22 mouse cellular contexts compared by ENCODE assay signal in the genomic region with DNA sequence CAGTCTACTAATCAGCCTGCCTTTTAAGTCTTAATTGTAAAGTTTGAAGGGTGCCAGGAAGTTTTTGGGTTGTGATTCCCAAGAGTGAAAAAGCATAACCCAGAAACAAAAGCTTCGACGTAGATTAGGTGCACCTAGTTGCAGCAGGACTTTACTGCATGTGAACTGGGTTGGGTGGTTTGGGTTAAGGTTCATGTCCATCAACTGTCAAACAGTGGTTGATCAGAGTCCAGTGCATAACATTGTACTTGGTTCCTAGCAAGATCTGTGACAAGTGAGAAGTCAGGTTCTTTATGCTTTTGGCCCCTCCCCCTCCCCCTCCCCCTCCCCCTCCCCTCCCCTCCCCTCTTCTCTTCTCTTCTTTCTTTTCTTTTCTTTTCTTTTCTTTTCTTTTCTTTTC. TPM values are rescaled to one million over a fixed set of nuclear protein-coding genes. Genes with fewer than 3 reads are reported as not detected.
DNase-seq lines count a peak whose midpoint lies in the region; ATAC-seq and TF ChIP-seq lines count a peak whose summit lies in the region.
"Had no signal": no experiment of that assay in that cellular context is flagged by ENCODE, and none has a peak within 500 bp of the region (broad histone marks: within the 10 kb centered on the region; RNA-seq: fewer than 3 reads in every experiment).

No protein-coding gene starts in this region.

- no peak overlapping the region for H3K9ac ChIP-seq in liver, embryonic 15.5 days
- no peak overlapping the region for H3K9ac ChIP-seq in liver, embryonic 12.5 days
- H3K9ac ChIP-seq: embryonic facial prominence, embryonic 12.5 days; forebrain, embryonic 15.5 days; heart, embryonic 13.5 days; hindbrain, embryonic 13.5 days had no signal

- peaks cover 24% of the 10 kb centered on the region for H3K4me1 ChIP-seq in kidney, adult 2 months (ENCODE audit: control insufficient read depth, insufficient read depth, low read length)
- peaks cover 56% of the 10 kb centered on the region for H3K4me1 ChIP-seq in liver, embryonic 15.5 days (replicated peaks)
- H3K4me1 ChIP-seq in liver, embryonic 12.5 days = peaks cover 36% of the 10 kb centered on the region
- H3K4me1 ChIP-seq in small intestine, adult 2 months (ENCODE audit: control insufficient read depth, insufficient read depth, insufficient read length, low read length) = peaks cover 22% of the 10 kb centered on the region
- H3K4me1 ChIP-seq: embryonic facial prominence, embryonic 12.5 days; forebrain, embryonic 15.5 days; hindbrain, embryonic 13.5 days had no signal

- no peaks in the 10 kb centered on the region; the same call in 1 of the 2 replicates for H3K36me3 ChIP-seq in kidney, adult 2 months (ENCODE audit: control insufficient read depth, insufficient read depth, low read length)
- H3K36me3 ChIP-seq in liver, embryonic 15.5 days (replicated peaks) = 0 out of 2 replicates have a peak, but pooled peaks cover 10% of the 10 kb centered on the region
- H3K36me3 ChIP-seq in liver, embryonic 12.5 days = peaks cover 11% of the 10 kb centered on the region
- H3K36me3 ChIP-seq in small intestine, adult 2 months (ENCODE audit: control insufficient read depth, insufficient read depth, low read length) = no peaks in the 10 kb centered on the region; the same call in 1 of the 2 replicates
- H3K36me3 ChIP-seq: embryonic facial prominence, embryonic 12.5 days had no signal

- H3K27ac ChIP-seq in kidney, adult 2 months (ENCODE audit: insufficient read depth, low read depth, low read length) = no peak overlapping the region
- peak overlapping the region; percentile 51; the same call in 1 of the 2 replicates for H3K27ac ChIP-seq in liver, embryonic 15.5 days (replicated peaks)
- H3K27ac ChIP-seq in liver, embryonic 12.5 days = no peak overlapping the region
- H3K27ac ChIP-seq in small intestine, adult 2 months (ENCODE audit: insufficient read depth, low read depth, low read length) = peak overlapping the region; percentile 68
- H3K27ac ChIP-seq: embryonic facial prominence, embryonic 12.5 days; forebrain, embryonic 15.5 days; heart, embryonic 13.5 days; hindbrain, embryonic 13.5 days had no signal

- H3K4me2 ChIP-seq in liver, embryonic 15.5 days = no peak overlapping the region
- H3K4me2 ChIP-seq in liver, embryonic 12.5 days = no peak overlapping the region
- H3K4me2 ChIP-seq: embryonic facial prominence, embryonic 12.5 days; forebrain, embryonic 15.5 days; heart, embryonic 13.5 days; hindbrain, embryonic 13.5 days had no signal

- H3K9me3 ChIP-seq in liver, embryonic 15.5 days (replicated peaks) = no peaks in the 10 kb centered on the region
- no peaks in the 10 kb centered on the region for H3K9me3 ChIP-seq in liver, embryonic 12.5 days (replicated peaks)
- H3K9me3 ChIP-seq: embryonic facial prominence, embryonic 12.5 days; forebrain, embryonic 15.5 days; G1E; heart, embryonic 13.5 days; hindbrain, embryonic 13.5 days had no signal

- 42% methylated on average over 2 of the region's 2 CpGs for whole genome bisulfite sequencing in kidney, adult 2 months
- WGBS in liver, embryonic 15.5 days (ENCODE audit: insufficient replicate concordance) = 83% methylated on average over 2 of the region's 2 CpGs
- WGBS in liver, embryonic 12.5 days (ENCODE audit: insufficient replicate concordance) = 85% methylated on average over 2 of the region's 2 CpGs
- WGBS in small intestine, adult 2 months = 42% methylated on average over 2 of the region's 2 CpGs

- TF ChIP-seq CTCF in kidney, adult 2 months (conservative IDR thresholded peaks at IDR 0.05; ENCODE audit: insufficient read depth, insufficient read length, low read depth, low read length) = no peak
- TF ChIP-seq CTCF in small intestine, adult 2 months (IDR thresholded peaks at IDR 0.05; ENCODE audit: extremely low read depth, insufficient read length, insufficient replicate concordance, low read depth, low read length) = no peak

- ATAC-seq in liver, embryonic 15.5 days (ENCODE audit: insufficient read depth) = no peak
- no peak for ATAC-seq in liver, embryonic 12.5 days
- ATAC-seq: CD4-positive, CD25-positive, alpha-beta regulatory T cell, adult 4 months; forebrain, embryonic 15.5 days had no signal

- no peaks in the 10 kb centered on the region for H3K27me3 ChIP-seq in kidney, adult 2 months (replicated peaks; ENCODE audit: control insufficient read depth, insufficient read depth, low read length)
- no peaks in the 10 kb centered on the region for H3K27me3 ChIP-seq in liver, embryonic 15.5 days
- H3K27me3 ChIP-seq in liver, embryonic 12.5 days (replicated peaks) = no peaks in the 10 kb centered on the region
- no peaks in the 10 kb centered on the region for H3K27me3 ChIP-seq in small intestine, adult 2 months (ENCODE audit: control insufficient read depth, insufficient read depth, low read length)
- H3K27me3 ChIP-seq: embryonic facial prominence, embryonic 12.5 days; forebrain, embryonic 15.5 days; heart, embryonic 13.5 days; hindbrain, embryonic 13.5 days had no signal

- no peak overlapping the region for H3K4me3 ChIP-seq in kidney, adult 2 months (ENCODE audit: insufficient read depth, low read depth, low read length)
- no peak overlapping the region for H3K4me3 ChIP-seq in liver, embryonic 15.5 days (replicated peaks)
- no peak overlapping the region for H3K4me3 ChIP-seq in liver, embryonic 12.5 days
- H3K4me3 ChIP-seq in small intestine, adult 2 months (ENCODE audit: low read depth, low read length) = no peak overlapping the region
- H3K4me3 ChIP-seq: embryonic facial prominence, embryonic 12.5 days; forebrain, embryonic 15.5 days; heart, embryonic 13.5 days; hindbrain, embryonic 13.5 days had no signal

- no peak for TF ChIP-seq POLR2A in kidney, adult 2 months (IDR thresholded peaks at IDR 0.05; ENCODE audit: low read depth, low read length)
- no peak for TF ChIP-seq POLR2A in small intestine, adult 2 months (IDR thresholded peaks at IDR 0.05; ENCODE audit: low read depth, low read length)

- peak; percentile 60 for DNase-seq in kidney, adult 2 months
- no peak for DNase-seq in kidney, postnatal 14 days
- no peak for DNase-seq in cerebellum, adult 11 months
- no peak for DNase-seq in thymus, adult 18-20 months
- DNase-seq: adrenal gland, adult 8-10 months; adrenal gland, postnatal 36 days; B cell, adult 2 months; cerebellum, adult 8-10 months; cerebellum, postnatal 14 days; embryo, embryonic 11 days; gastrocnemius, postnatal 36 days; heart, adult 11 months; heart, postnatal 36 days had no signal

RNA-seq across cellular contexts. Expression of a gene that starts 31.8 kb away (rescaled TPM):
- 111 and 112 TPM in 2 replicates for polyA plus RNA-seq in kidney, adult 2 months (2012; rRNA removed)
- 20.4 and 23.0 TPM in 2 replicates for polyA plus RNA-seq in liver, embryonic 15.5 days (2015; fragmentation: Nextera tagmentation; extraction: Ambion mirVana)
- polyA plus RNA-seq in liver, embryonic 12.5 days (2016; fragmentation: Nextera tagmentation; extraction: Ambion mirVana) = 40.5 and 40.8 TPM in 2 replicates
- polyA plus RNA-seq in small intestine, adult 2 months (2012; rRNA removed) = 68.5 and 108 TPM in 2 replicates

Comparison
In these comparisons a context has a peak if more than half of its experiments do, and no peak if none do; other contexts are left out.
1. H3K27ac ChIP-seq: peak in liver, embryonic 15.5 days (single experiment) and small intestine, adult 2 months (single experiment); none in kidney, adult 2 months (single experiment) and liver, embryonic 12.5 days (single experiment).